Mouse (Mus musculus): Measurements from ENCODE around the gene Ccdc187. TPM values are rescaled to one million over a fixed set of nuclear protein-coding genes. Genes with fewer than 3 reads are reported as not detected.

Ccdc187 gene
- total and polyA plus RNA-seq, 3 experiments = not detected

- Histone ChIP-seq H3K79me2 (replicated peaks; ENCODE audit: control insufficient read depth, extremely low read depth, insufficient read depth, poor library complexity, severe bottlenecking) (no peaks in the 10 kb centered on the region), H3K27ac (ENCODE audit: insufficient read depth, low read depth) (no peak overlapping the region), H3K9me3 (replicated peaks; ENCODE audit: low read length) (no peaks in the 10 kb centered on the region), H3K27me3 (replicated peaks) (no peaks in the 10 kb centered on the region), H3K4me1 (ENCODE audit: control insufficient read depth in 1 of 2, insufficient read depth in 2 of 2) (peaks cover 0 to 40% of the 10 kb centered on the region in 2 experiments; a peak in 2 of 4 replicates), H3K36me3 (replicated peaks in 1 of 2; ENCODE audit: control insufficient read depth in 1 of 2, insufficient read depth in 1 of 2, low read length in 1 of 2) (peaks cover 4 to 46% of the 10 kb centered on the region in 2 experiments), H3K4me2 (ENCODE audit: insufficient read depth, low read depth, poor library complexity, severe bottlenecking) (no peak overlapping the region), H3K9ac (ENCODE audit: insufficient read depth, low read depth) (no peak overlapping the region), H3K4me3 (replicated peaks in 1 of 3; ENCODE audit: low read depth in 2 of 3, low read length in 2 of 3, poor library complexity in 1 of 3) (no peak overlapping the region)
- in situ Hi-C loops (cut with MboI; ENCODE audit: low pct_ligation_motif_present, low pct_unique_long_range_greater_than_20kb, low sequenced_read_pairs) (no loop called here), dilution Hi-C loops (cut with MboI; ENCODE audit: extremely low pct_ligation_motif_present, extremely low pct_unique_long_range_greater_than_20kb, low sequenced_read_pairs) (no loop called here)
- TF ChIP-seq KAT2A (IDR thresholded peaks at IDR 0.05; ENCODE audit: insufficient replicate concordance, low read length) = no peak
- no peak for TF ChIP-seq ELF1 (IDR thresholded peaks at IDR 0.05; ENCODE audit: low read depth, low read length)
- TF ChIP-seq JUN (IDR thresholded peaks at IDR 0.05; ENCODE audit: insufficient read depth, low read depth, low read length) = no peak
- no peak for TF ChIP-seq NRF1 (IDR thresholded peaks at IDR 0.05; ENCODE audit: low read depth, low read length)
- TF ChIP-seq CHD1 (IDR thresholded peaks at IDR 0.05; ENCODE audit: low read depth, low read length) = no peak
- TF ChIP-seq IRF4 (IDR thresholded peaks at IDR 0.05; ENCODE audit: low read depth, low read length) = no peak
- TF ChIP-seq MAZ (IDR thresholded peaks at IDR 0.05; ENCODE audit: low read depth, low read length) = no peak
- no peak for TF ChIP-seq MXI1 (IDR thresholded peaks at IDR 0.05; ENCODE audit: low read depth, low read length)
- TF ChIP-seq TBP (conservative IDR thresholded peaks at IDR 0.05; ENCODE audit: low read depth, low read length) = no peak
- TF ChIP-seq ZC3H11A (IDR thresholded peaks at IDR 0.05; ENCODE audit: low read depth, low read length) = no peak
- no peak for TF ChIP-seq TCF12 (IDR thresholded peaks at IDR 0.05; ENCODE audit: low read depth, low read length)
- no peak for TF ChIP-seq ZMIZ1 (IDR thresholded peaks at IDR 0.05; ENCODE audit: low read depth, low read length)
- no peak for TF ChIP-seq ZKSCAN1 (IDR thresholded peaks at IDR 0.05; ENCODE audit: borderline replicate concordance, low read depth, low read length)
- TF ChIP-seq PAX5 (IDR thresholded peaks at IDR 0.05; ENCODE audit: low read length) = no peak
- no peak for TF ChIP-seq RCOR1 (conservative IDR thresholded peaks at IDR 0.05; ENCODE audit: low read depth, low read length)
- no peak for TF ChIP-seq RAD21 (IDR thresholded peaks at IDR 0.05; ENCODE audit: low read depth, low read length)
- no peak for DNase-seq (ENCODE audit: extremely low read depth)
Measured at GRCm38 (mm10) chr2:26231366-26231765, 63.0 kb downstream of the Ccdc187 start.

GRCm38 (mm10) chr2:26230253-26230652, 64.1 kb downstream of the Ccdc187 start:
- Histone ChIP-seq H3K4me1 (ENCODE audit: control insufficient read depth in 1 of 2, insufficient read depth in 2 of 2) (peaks cover 0 to 29% of the 10 kb centered on the region in 2 experiments; a peak in 2 of 4 replicates), H3K36me3 (replicated peaks in 1 of 2; ENCODE audit: control insufficient read depth in 1 of 2, insufficient read depth in 1 of 2, low read length in 1 of 2) (peaks cover 7 to 53% of the 10 kb centered on the region in 2 experiments), H3K9me3 (replicated peaks; ENCODE audit: low read length) (no peaks in the 10 kb centered on the region), H3K9ac (ENCODE audit: insufficient read depth, low read depth) (no peak overlapping the region), H3K4me2 (ENCODE audit: insufficient read depth, low read depth, poor library complexity, severe bottlenecking) (no peak overlapping the region), H3K27ac (ENCODE audit: insufficient read depth, low read depth) (no peak overlapping the region), H3K79me2 (replicated peaks; ENCODE audit: control insufficient read depth, extremely low read depth, insufficient read depth, poor library complexity, severe bottlenecking) (no peaks in the 10 kb centered on the region), H3K4me3 (replicated peaks in 1 of 3; ENCODE audit: low read depth in 2 of 3, low read length in 2 of 3, poor library complexity in 1 of 3) (no peak overlapping the region), H3K27me3 (replicated peaks) (no peaks in the 10 kb centered on the region)
- TF ChIP-seq ETS1 (conservative IDR thresholded peaks at IDR 0.05; ENCODE audit: low read depth, low read length) (0 out of 2 replicates have a peak, but pooled peaks have one; percentile 9), RCOR1 (conservative IDR thresholded peaks at IDR 0.05; ENCODE audit: low read depth, low read length) (no peak), MXI1 (IDR thresholded peaks at IDR 0.05; ENCODE audit: low read depth, low read length) (no peak), BHLHE40 (IDR thresholded peaks at IDR 0.05; ENCODE audit: low read depth, low read length) (peak; percentile 62), SIN3A (IDR thresholded peaks at IDR 0.05; ENCODE audit: low read length) (no peak), SMC3 (IDR thresholded peaks at IDR 0.05; ENCODE audit: low read depth, low read length) (no peak), CTCF (conservative IDR thresholded peaks at IDR 0.05 in 1 of 2, IDR thresholded peaks at IDR 0.05 in 1 of 2; ENCODE audit: low read depth in 2 of 2, low read length in 2 of 2) (no peak)
- in situ Hi-C loops (cut with MboI; ENCODE audit: low pct_ligation_motif_present, low pct_unique_long_range_greater_than_20kb, low sequenced_read_pairs) = no loop called here
- dilution Hi-C loops (cut with MboI; ENCODE audit: extremely low pct_ligation_motif_present, extremely low pct_unique_long_range_greater_than_20kb, low sequenced_read_pairs) = no loop called here
- DNase-seq (ENCODE audit: extremely low read depth) = no peak

Data from CH12.LX (cell line).